Mouse (Mus musculus) adrenal gland, adult 18-20 months (tissue): Measurements from ENCODE around the gene Cbr4. TPM values are rescaled to one million over a fixed set of nuclear protein-coding genes. Genes with fewer than 3 reads are reported as not detected.

Experiments
- DNase-seq, 2 experiments: peaks; one replicate each; pipeline ENCODE4 v3.0.0; 2021 to 2022; ENCODE audit warnings: low spot score in 2 of 2
- long read RNA-seq, 2 experiments: library from polyadenylated mRNA; stranded (forward); transcript quantifications; one replicate each; pipeline ENCODE4 v2.0.0; 2021
- total RNA-seq, 2 experiments: library from RNA; stranded (reverse); gene quantifications; 1 replicate in 1 of 2; 2 replicates in 1 of 2; pipeline ENCODE4 v1.2.3; 2021

The Cbr4 gene
- total RNA-seq, result 10 to 100 TPM; 41.4 to 61.9 TPM
- long read RNA-seq, experiment 1, full-length matches to known transcripts, result 10 of 10 reads
- long read RNA-seq, experiment 1, partial matches to known transcripts, result 0 of 10 reads
- long read RNA-seq, experiment 1, other reads (novel, unspliced or antisense), result 0 of 10 reads
- long read RNA-seq, experiment 2, full-length matches to known transcripts, result 25 of 27 reads
- long read RNA-seq, experiment 2, partial matches to known transcripts, result 0 of 27 reads
- long read RNA-seq, experiment 2, other reads (novel, unspliced or antisense), result 2 of 27 reads

GRCm38 (mm10) chr8:61487597-61488156 is at the start of gene Cbr4:
Gene Cbr4 (plus strand): TSS chr8:61487734.
- peak; percentile 70 to 78 for DNase-seq

- DNase-seq, result no peak
Measured at GRCm38 (mm10) chr8:61442988-61443387, 44.5 kb upstream of the Cbr4 start.

GRCm38 (mm10) chr8:61444358-61444757 is 43.2 kb upstream of the Cbr4 start:
- no peak for DNase-seq

GRCm38 (mm10) chr8:61446329-61446728 is 41.2 kb upstream of the Cbr4 start:
- no peak for DNase-seq

GRCm38 (mm10) chr8:61448100-61448499 is 39.4 kb upstream of the Cbr4 start:
- no peak for DNase-seq

GRCm38 (mm10) chr8:61448881-61449280 is 38.7 kb upstream of the Cbr4 start:
- DNase-seq, result no peak

GRCm38 (mm10) chr8:61450916-61451575 is 36.5 kb upstream of the Cbr4 start:
- DNase-seq, result no peak

- DNase-seq, result no peak
Measured at GRCm38 (mm10) chr8:61451721-61452337, 35.7 kb upstream of the Cbr4 start.

GRCm38 (mm10) chr8:61459763-61460162 is 27.8 kb upstream of the Cbr4 start:
- no peak for DNase-seq

- DNase-seq, result no peak
Measured at GRCm38 (mm10) chr8:61462221-61462620, 25.3 kb upstream of the Cbr4 start.

GRCm38 (mm10) chr8:61464393-61464792 is 23.1 kb upstream of the Cbr4 start:
- DNase-seq, result no peak

- no peak for DNase-seq
Measured at GRCm38 (mm10) chr8:61466696-61467552, 20.6 kb upstream of the Cbr4 start.

GRCm38 (mm10) chr8:61467553-61467815 is 20.1 kb upstream of the Cbr4 start:
- no peak for DNase-seq

- no peak for DNase-seq
Measured at GRCm38 (mm10) chr8:61470213-61470612, 17.3 kb upstream of the Cbr4 start.

- DNase-seq, result no peak
Measured at GRCm38 (mm10) chr8:61475251-61475673, 12.3 kb upstream of the Cbr4 start.

- DNase-seq, result no peak
Measured at GRCm38 (mm10) chr8:61476160-61476559, 11.4 kb upstream of the Cbr4 start.

GRCm38 (mm10) chr8:61478150-61478549 is 9.4 kb upstream of the Cbr4 start:
- DNase-seq, result no peak

- DNase-seq, result no peak
Measured at GRCm38 (mm10) chr8:61478793-61479192, 8.7 kb upstream of the Cbr4 start.

GRCm38 (mm10) chr8:61479506-61480214 is 7.9 kb upstream of the Cbr4 start:
- peak; percentile 28 to 45 for DNase-seq

GRCm38 (mm10) chr8:61480260-61480967 is 7.1 kb upstream of the Cbr4 start:
- no peak for DNase-seq
